Mouse (Mus musculus): Measurements from ENCODE around the gene Nkain2. TPM values are rescaled to one million over a fixed set of nuclear protein-coding genes. Genes with fewer than 3 reads are reported as not detected.

Nkain2 gene
- total and polyA plus RNA-seq, 3 experiments: 0.08 to 0.18 TPM; not detected in 1

GRCm38 (mm10) chr10:31827041-31827440 is 1063.2 kb downstream of the Nkain2 start:
- TF ChIP-seq EP300 (IDR thresholded peaks at IDR 0.05; ENCODE audit: insufficient read depth, low read depth, low read length) (no peak), POLR2A (IDR thresholded peaks at IDR 0.05; ENCODE audit: insufficient read depth, low read depth, low read length) (no peak), CTCF (IDR thresholded peaks at IDR 0.05) (no peak)
- intact Hi-C loops (cut with DNase I): no loop called here
- Histone ChIP-seq H3K9ac (ENCODE audit: low read depth, low read length) (no peak overlapping the region), H3K27me3 (ENCODE audit: control insufficient read depth, insufficient read depth, low read length) (no peaks in the 10 kb centered on the region), H3K4me3 (no peak overlapping the region), H3K27ac (no peak overlapping the region), H3K36me3 (ENCODE audit: control insufficient read depth, insufficient read depth, low read length) (no peaks in the 10 kb centered on the region), H3K79me2 (replicated peaks; ENCODE audit: control insufficient read depth, insufficient read depth, low read length) (no peaks in the 10 kb centered on the region), H3K4me1 (ENCODE audit: control insufficient read depth, insufficient read depth, low read length) (no peaks in the 10 kb centered on the region)
- WGBS: 66% methylated on average over 1 of the region's 1 CpGs
- DNase-seq: no peak

GRCm38 (mm10) chr10:31812543-31812942 is 1077.7 kb downstream of the Nkain2 start:
- H3K36me3 ChIP-seq (ENCODE audit: control insufficient read depth, insufficient read depth, low read length): no peaks in the 10 kb centered on the region
- WGBS: 27% methylated on average over 3 of the region's 3 CpGs
- no peak for TF ChIP-seq CTCF (IDR thresholded peaks at IDR 0.05)
- TF ChIP-seq POLR2A (IDR thresholded peaks at IDR 0.05; ENCODE audit: insufficient read depth, low read depth, low read length): no peak
- no peak for TF ChIP-seq EP300 (IDR thresholded peaks at IDR 0.05; ENCODE audit: insufficient read depth, low read depth, low read length)
- no peak overlapping the region for H3K9ac ChIP-seq (ENCODE audit: low read depth, low read length)
- H3K79me2 ChIP-seq (replicated peaks; ENCODE audit: control insufficient read depth, insufficient read depth, low read length): no peaks in the 10 kb centered on the region
- DNase-seq: no peak
- intact Hi-C loops (cut with DNase I): no loop called here
- H3K27me3 ChIP-seq (ENCODE audit: control insufficient read depth, insufficient read depth, low read length): no peaks in the 10 kb centered on the region
- H3K27ac ChIP-seq: no peak overlapping the region
- H3K4me1 ChIP-seq (ENCODE audit: control insufficient read depth, insufficient read depth, low read length): no peaks in the 10 kb centered on the region
- H3K4me3 ChIP-seq: no peak overlapping the region

DNA sequence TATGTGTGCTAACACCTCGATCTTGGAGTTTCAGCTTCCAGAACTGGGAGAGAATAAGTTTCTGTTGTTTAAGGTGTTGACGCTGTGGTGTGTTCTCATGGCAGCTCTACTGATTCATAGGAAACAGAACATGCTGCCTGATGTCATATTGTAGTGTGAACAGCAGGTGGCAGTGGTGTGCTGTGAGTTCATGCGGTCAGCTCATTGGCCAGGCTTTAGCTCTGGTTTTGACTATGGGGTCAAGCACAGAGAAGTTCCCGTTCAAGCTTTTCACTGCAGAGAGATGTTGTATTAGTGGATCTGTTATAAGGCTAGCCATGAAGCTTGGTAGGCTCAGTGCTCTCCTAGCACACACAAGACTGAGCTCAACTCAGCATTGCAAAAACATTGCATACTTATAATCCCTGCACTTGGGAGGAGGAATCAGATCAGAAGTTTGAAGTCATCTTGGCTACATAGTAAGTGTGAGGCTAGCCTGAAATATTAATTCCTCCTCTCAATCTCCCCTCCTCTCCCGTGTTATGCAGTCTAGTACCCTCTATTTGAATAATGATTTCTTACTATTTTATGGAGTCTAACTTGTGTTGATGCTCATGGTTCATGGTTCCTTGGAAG is 1147.7 kb downstream of the Nkain2 start:
- Histone ChIP-seq H3K27me3 (ENCODE audit: control insufficient read depth, insufficient read depth, low read length) (no peaks in the 10 kb centered on the region), H3K27ac (no peak overlapping the region), H3K4me1 (ENCODE audit: control insufficient read depth, insufficient read depth, low read length) (no peaks in the 10 kb centered on the region), H3K36me3 (ENCODE audit: control insufficient read depth, insufficient read depth, low read length) (no peaks in the 10 kb centered on the region), H3K9ac (ENCODE audit: low read depth, low read length) (no peak overlapping the region), H3K79me2 (replicated peaks; ENCODE audit: control insufficient read depth, insufficient read depth, low read length) (no peaks in the 10 kb centered on the region), H3K4me3 (no peak overlapping the region)
- WGBS: 14% methylated on average over 5 of the region's 5 CpGs
- intact Hi-C loops (cut with DNase I): loop anchor here (10.0 kb wide), 1 partner anchor 332 kb away; no protein-coding TSS in a partner anchor
- DNase-seq: peak; percentile 30 to 32
- TF ChIP-seq EP300 (IDR thresholded peaks at IDR 0.05; ENCODE audit: insufficient read depth, low read depth, low read length) (peak; percentile 34; the same call in 1 of the 2 replicates), CTCF (IDR thresholded peaks at IDR 0.05) (peak; percentile 81), POLR2A (IDR thresholded peaks at IDR 0.05; ENCODE audit: insufficient read depth, low read depth, low read length) (no peak)

DNA sequence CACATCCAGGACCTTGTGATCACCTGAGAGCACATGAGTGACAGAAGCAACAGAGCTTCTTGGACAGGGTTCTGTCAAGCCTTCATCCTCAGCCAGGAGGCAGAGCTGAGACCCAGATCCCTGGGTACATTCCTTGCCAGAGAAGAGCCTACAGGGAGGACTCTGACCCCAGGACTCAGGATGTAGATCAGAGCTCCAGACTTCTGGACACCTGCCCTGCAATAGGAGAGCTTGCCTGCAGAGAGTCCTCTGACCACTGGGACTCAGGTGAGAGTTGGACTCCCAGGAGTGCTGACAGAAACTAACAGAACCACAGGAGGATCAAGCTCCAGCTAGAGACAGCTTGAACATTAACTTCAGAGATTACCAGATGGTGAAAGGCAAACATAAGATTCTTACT is 1162.2 kb downstream of the Nkain2 start:
- Histone ChIP-seq H3K79me2 (replicated peaks; ENCODE audit: control insufficient read depth, insufficient read depth, low read length) (no peaks in the 10 kb centered on the region), H3K9ac (ENCODE audit: low read depth, low read length) (no peak overlapping the region), H3K4me1 (ENCODE audit: control insufficient read depth, insufficient read depth, low read length) (no peaks in the 10 kb centered on the region), H3K27ac (no peak overlapping the region), H3K4me3 (no peak overlapping the region), H3K27me3 (ENCODE audit: control insufficient read depth, insufficient read depth, low read length) (no peaks in the 10 kb centered on the region), H3K36me3 (ENCODE audit: control insufficient read depth, insufficient read depth, low read length) (no peaks in the 10 kb centered on the region)
- no peak for DNase-seq
- TF ChIP-seq POLR2A (IDR thresholded peaks at IDR 0.05; ENCODE audit: insufficient read depth, low read depth, low read length) (no peak), CTCF (IDR thresholded peaks at IDR 0.05) (no peak), EP300 (IDR thresholded peaks at IDR 0.05; ENCODE audit: insufficient read depth, low read depth, low read length) (no peak)
- intact Hi-C loops (cut with DNase I): no loop called here

- H3K36me3 ChIP-seq (ENCODE audit: control insufficient read depth, insufficient read depth, low read length): no peaks in the 10 kb centered on the region
- WGBS: 76% methylated on average over 3 of the region's 3 CpGs
Observed at GRCm38 (mm10) chr10:31647270-31647669, 1243.0 kb downstream of the Nkain2 start.

GRCm38 (mm10) chr10:31646083-31646482 is 1244.2 kb downstream of the Nkain2 start:
- TF ChIP-seq CTCF (IDR thresholded peaks at IDR 0.05) (no peak), POLR2A (IDR thresholded peaks at IDR 0.05; ENCODE audit: insufficient read depth, low read depth, low read length) (no peak), EP300 (IDR thresholded peaks at IDR 0.05; ENCODE audit: insufficient read depth, low read depth, low read length) (no peak)
- H3K27ac ChIP-seq: no peak overlapping the region
- no peaks in the 10 kb centered on the region for H3K27me3 ChIP-seq (ENCODE audit: control insufficient read depth, insufficient read depth, low read length)
- no peaks in the 10 kb centered on the region for H3K79me2 ChIP-seq (replicated peaks; ENCODE audit: control insufficient read depth, insufficient read depth, low read length)
- no peaks in the 10 kb centered on the region for H3K4me1 ChIP-seq (ENCODE audit: control insufficient read depth, insufficient read depth, low read length)
- no peaks in the 10 kb centered on the region for H3K36me3 ChIP-seq (ENCODE audit: control insufficient read depth, insufficient read depth, low read length)
- no peak overlapping the region for H3K9ac ChIP-seq (ENCODE audit: low read depth, low read length)
- DNase-seq: no peak
- WGBS: 27% methylated on average over 1 of the region's 1 CpGs
- H3K4me3 ChIP-seq: no peak overlapping the region
- intact Hi-C loops (cut with DNase I): no loop called here

More at GRCm38 (mm10) chr10:31647270-31647669, 1243.0 kb downstream of the Nkain2 start:
- no peak overlapping the region for H3K9ac ChIP-seq (ENCODE audit: low read depth, low read length)
- no peaks in the 10 kb centered on the region for H3K79me2 ChIP-seq (replicated peaks; ENCODE audit: control insufficient read depth, insufficient read depth, low read length)
- H3K4me1 ChIP-seq (ENCODE audit: control insufficient read depth, insufficient read depth, low read length): no peaks in the 10 kb centered on the region
- TF ChIP-seq POLR2A (IDR thresholded peaks at IDR 0.05; ENCODE audit: insufficient read depth, low read depth, low read length) (no peak), CTCF (IDR thresholded peaks at IDR 0.05) (no peak), EP300 (IDR thresholded peaks at IDR 0.05; ENCODE audit: insufficient read depth, low read depth, low read length) (no peak)
- intact Hi-C loops (cut with DNase I): no loop called here
- H3K4me3 ChIP-seq: no peak overlapping the region
- no peak for DNase-seq
- H3K27me3 ChIP-seq (ENCODE audit: control insufficient read depth, insufficient read depth, low read length): no peaks in the 10 kb centered on the region
- H3K27ac ChIP-seq: no peak overlapping the region

Other genes with a start within 250 kb of the Nkain2 start
- 100 to 1,000 TPM; 277 to 331 TPM for gene Trdn, start 190.1 kb upstream of the Nkain2 start, total RNA-seq (2021)
- gene Trdn, start 190.1 kb upstream of the Nkain2 start, polyA plus RNA-seq (2012; rRNA removed): 107 and 194 TPM in 2 replicates

All from heart, adult 2 months (tissue).